Mouse (Mus musculus): ENCODE data around the gene Cd248. TPM values are rescaled to one million over a fixed set of nuclear protein-coding genes. Genes with fewer than 3 reads are reported as not detected.
A peak's percentile ranks its signal among the peaks of the same experiment; 100 is the strongest.

The Cd248 gene
- polyA plus RNA-seq, 1 experiment from 2014 or later, result 69.8 TPM

DNA sequence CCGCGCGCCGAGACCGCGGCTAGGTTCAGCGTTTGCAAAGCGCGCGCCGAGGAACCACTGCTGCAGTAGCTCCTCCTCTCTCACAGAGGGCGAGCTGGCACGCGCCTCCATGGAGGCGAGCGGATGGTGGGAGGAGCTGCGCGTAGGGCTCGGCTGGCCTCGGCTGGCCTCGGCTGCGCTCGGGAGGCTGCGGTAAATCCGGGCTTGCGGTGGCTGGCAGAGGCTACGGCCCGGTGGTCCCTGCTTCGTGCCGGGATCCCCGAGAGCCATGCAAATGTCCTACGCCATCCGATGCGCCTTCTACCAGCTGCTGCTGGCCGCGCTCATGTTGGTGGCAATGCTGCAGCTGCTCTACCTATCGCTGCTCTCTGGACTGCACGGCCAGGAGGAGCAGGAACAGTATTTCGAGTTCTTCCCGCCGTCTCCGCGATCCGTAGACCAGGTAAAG is 29.1 kb upstream of the Cd248 start, which contains the start of the genes B4gat1 and AC124502.3:
TSS of gene B4gat1 (plus strand) at position 118 of the 448 bp plus-strand sequence.
TSS of gene AC124502.3 (plus strand) at position 183 of the 448 bp plus-strand sequence.
- Histone ChIP-seq H3K36me3 (ENCODE audit: control insufficient read depth, insufficient read depth, low read length) (no peaks in the 10 kb centered on the region), H3K4me2 (ENCODE audit: low read depth, low read length) (peak within 1 kb of the TSS; percentile 94), H3K9me3 (replicated peaks; ENCODE audit: control insufficient read depth, low read length) (no peaks in the 10 kb centered on the region), H3K4me3 (replicated peaks; ENCODE audit: low read length) (peak within 1 kb of the TSS; percentile 80), H3K4me1 (ENCODE audit: control insufficient read depth, insufficient read depth, low read length) (peaks cover 28% of the 10 kb centered on the region), H3K27me3 (ENCODE audit: control insufficient read depth, insufficient read depth, low read length) (no peaks in the 10 kb centered on the region), H3K9ac (ENCODE audit: low read length) (peak within 1 kb of the TSS; percentile 95), H3K27ac (ENCODE audit: low read length) (peak within 1 kb of the TSS; percentile 77)
- peak; percentile 92 for ATAC-seq (ENCODE audit: insufficient read depth, low FRiP score)
- WGBS, result under 1% methylated on average over 44 of the region's 44 CpGs

DNA sequence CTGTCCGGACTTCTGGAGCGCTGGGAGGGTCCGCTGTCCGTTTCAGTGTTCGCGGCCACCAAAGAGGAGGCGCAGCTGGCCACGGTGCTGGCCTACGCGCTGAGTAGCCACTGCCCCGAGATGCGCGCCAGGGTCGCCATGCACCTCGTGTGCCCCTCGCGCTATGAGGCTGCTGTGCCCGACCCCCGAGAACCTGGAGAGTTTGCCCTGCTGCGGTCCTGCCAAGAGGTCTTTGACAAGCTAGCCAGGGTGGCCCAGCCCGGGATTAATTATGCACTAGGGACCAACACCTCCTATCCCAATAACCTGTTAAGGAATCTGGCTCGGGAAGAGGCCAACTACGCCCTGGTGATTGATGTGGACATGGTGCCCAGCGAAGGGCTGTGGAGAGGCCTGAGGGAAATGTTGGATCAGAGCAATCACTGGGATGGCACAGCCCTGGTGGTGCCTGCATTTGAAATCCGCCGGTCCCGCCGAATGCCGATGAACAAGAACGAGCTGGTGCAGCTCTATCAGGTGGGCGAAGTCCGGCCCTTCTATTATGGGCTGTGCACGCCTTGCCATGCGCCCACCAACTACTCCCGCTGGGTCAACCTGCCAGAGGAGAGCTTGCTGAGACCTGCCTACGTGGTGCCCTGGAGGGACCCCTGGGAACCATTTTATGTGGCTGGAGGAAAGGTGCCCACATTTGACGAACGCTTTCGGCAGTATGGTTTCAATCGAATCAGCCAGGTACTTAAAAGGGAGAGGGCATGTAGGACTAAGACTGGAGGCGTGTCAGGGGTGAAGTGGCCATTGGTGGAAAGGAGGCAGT is 28.4 kb upstream of the Cd248 start:
- Histone ChIP-seq H3K9ac (ENCODE audit: low read length) (peak overlapping the region; percentile 95), H3K4me2 (ENCODE audit: low read depth, low read length) (peak overlapping the region; percentile 94), H3K4me3 (replicated peaks; ENCODE audit: low read length) (peak overlapping the region; percentile 80), H3K27me3 (ENCODE audit: control insufficient read depth, insufficient read depth, low read length) (no peaks in the 10 kb centered on the region), H3K27ac (ENCODE audit: low read length) (peak overlapping the region; percentile 68; the same call in 1 of the 2 replicates), H3K9me3 (replicated peaks; ENCODE audit: control insufficient read depth, low read length) (no peaks in the 10 kb centered on the region), H3K36me3 (ENCODE audit: control insufficient read depth, insufficient read depth, low read length) (no peaks in the 10 kb centered on the region), H3K4me1 (ENCODE audit: control insufficient read depth, insufficient read depth, low read length) (peaks cover 28% of the 10 kb centered on the region)
- WGBS, result 11% methylated on average over 41 of the region's 41 CpGs
- peak; percentile 22; the same call in 1 of the 2 replicates for ATAC-seq (ENCODE audit: insufficient read depth, low FRiP score)

DNA sequence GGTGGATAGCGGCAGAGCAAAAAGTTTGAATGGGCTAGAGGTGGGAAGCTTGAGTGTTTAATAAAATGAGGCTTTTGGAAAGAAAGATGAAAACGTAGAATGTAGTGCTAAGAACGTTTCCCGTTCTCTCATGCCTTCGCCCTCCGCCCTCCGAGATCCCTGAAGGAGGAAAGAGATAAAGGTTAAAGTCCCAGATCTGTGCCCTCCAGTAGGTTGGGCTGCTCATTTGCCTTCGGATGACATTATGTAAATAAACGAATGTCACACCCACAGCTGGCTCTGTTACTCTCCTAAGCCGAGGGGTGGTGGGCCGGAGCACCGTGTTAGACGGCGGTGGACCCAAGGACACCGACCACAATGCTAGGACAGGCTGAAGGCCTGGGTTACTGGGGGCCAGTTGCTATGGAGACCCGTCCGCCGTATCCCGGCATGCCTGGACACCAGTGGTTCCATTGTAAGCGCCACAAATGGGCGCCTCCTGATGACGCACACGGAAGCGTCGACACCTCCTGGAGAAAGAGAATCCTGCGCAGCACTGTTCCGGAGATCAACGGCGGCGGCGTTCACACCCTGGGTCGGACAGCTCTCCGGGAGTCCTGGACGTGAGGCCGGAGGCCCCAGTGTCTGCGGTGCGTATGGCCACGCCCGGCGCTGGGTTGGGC is 26.9 kb upstream of the Cd248 start, which contains the start of gene Brms1:
TSS of gene Brms1 (plus strand) at position 493 of the 662 bp plus-strand sequence.
- Histone ChIP-seq H3K4me3 (replicated peaks; ENCODE audit: low read length) (peak within 1 kb of the TSS; percentile 80), H3K27ac (ENCODE audit: low read length) (peak within 1 kb of the TSS; percentile 79), H3K4me1 (ENCODE audit: control insufficient read depth, insufficient read depth, low read length) (peaks cover 28% of the 10 kb centered on the region), H3K9ac (ENCODE audit: low read length) (peak within 1 kb of the TSS; percentile 86), H3K4me2 (ENCODE audit: low read depth, low read length) (peak within 1 kb of the TSS; percentile 94), H3K9me3 (replicated peaks; ENCODE audit: control insufficient read depth, low read length) (no peaks in the 10 kb centered on the region), H3K36me3 (ENCODE audit: control insufficient read depth, insufficient read depth, low read length) (no peaks in the 10 kb centered on the region), H3K27me3 (ENCODE audit: control insufficient read depth, insufficient read depth, low read length) (no peaks in the 10 kb centered on the region)
- WGBS, result 3% methylated on average over 40 of the region's 40 CpGs
- ATAC-seq (ENCODE audit: insufficient read depth, low FRiP score), result peak; percentile 76; the same call in 1 of the 2 replicates

DNA sequence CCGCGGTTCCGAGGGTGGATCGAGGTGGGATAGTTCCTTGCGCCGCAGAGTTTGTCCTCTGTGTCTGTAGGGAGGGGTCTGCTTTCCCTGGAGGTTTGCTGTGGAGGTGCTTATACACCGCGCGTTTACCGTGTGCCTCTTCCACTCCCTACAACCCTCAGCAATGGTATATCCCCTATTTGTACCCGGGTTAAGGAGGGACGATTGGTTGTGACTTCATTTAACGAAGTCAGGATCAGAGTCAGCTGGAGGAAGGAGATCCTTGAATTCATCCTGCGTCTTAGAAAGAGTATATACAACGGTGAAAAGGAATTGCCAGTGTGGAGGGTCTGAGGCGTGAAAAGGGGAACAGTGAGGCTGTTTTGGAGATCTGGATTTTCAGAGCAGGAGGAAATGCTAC is 26.3 kb upstream of the Cd248 start:
- ATAC-seq (ENCODE audit: insufficient read depth, low FRiP score), result no peak
- Histone ChIP-seq H3K27ac (ENCODE audit: low read length) (peak overlapping the region; percentile 79), H3K9ac (ENCODE audit: low read length) (peak overlapping the region; percentile 86), H3K4me1 (ENCODE audit: control insufficient read depth, insufficient read depth, low read length) (peaks cover 28% of the 10 kb centered on the region), H3K36me3 (ENCODE audit: control insufficient read depth, insufficient read depth, low read length) (no peaks in the 10 kb centered on the region), H3K4me2 (ENCODE audit: low read depth, low read length) (peak overlapping the region; percentile 94), H3K9me3 (replicated peaks; ENCODE audit: control insufficient read depth, low read length) (no peaks in the 10 kb centered on the region), H3K27me3 (ENCODE audit: control insufficient read depth, insufficient read depth, low read length) (no peaks in the 10 kb centered on the region), H3K4me3 (replicated peaks; ENCODE audit: low read length) (peak overlapping the region; percentile 80)
- 2% methylated on average over 16 of the region's 16 CpGs for WGBS

DNA sequence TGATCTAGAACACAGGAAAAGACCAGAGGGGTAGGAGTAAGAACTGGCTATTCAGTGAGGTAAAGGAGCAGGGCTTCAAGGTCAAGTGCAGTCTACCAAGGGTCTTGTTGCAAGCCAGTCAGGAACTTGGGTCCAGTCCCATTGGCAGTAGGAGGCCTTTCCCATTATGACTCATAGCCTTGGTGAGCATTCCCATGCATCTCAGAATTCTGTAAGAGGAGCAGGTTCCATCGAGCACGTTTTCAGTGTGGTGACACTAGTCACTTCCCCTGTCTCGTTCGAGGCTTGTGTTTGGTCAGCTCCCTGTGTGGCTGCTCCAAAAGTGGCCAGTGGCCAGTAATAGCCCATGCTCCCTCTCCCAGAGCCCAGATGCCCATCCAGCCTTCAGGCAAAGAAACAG is 22.3 kb upstream of the Cd248 start:
- Histone ChIP-seq H3K4me1 (ENCODE audit: control insufficient read depth, insufficient read depth, low read length) (peaks cover 21% of the 10 kb centered on the region), H3K9ac (ENCODE audit: low read length) (no peak overlapping the region), H3K4me3 (replicated peaks; ENCODE audit: low read length) (no peak overlapping the region), H3K36me3 (ENCODE audit: control insufficient read depth, insufficient read depth, low read length) (0 out of 2 replicates have a peak, but pooled peaks cover 3% of the 10 kb centered on the region), H3K9me3 (replicated peaks; ENCODE audit: control insufficient read depth, low read length) (no peaks in the 10 kb centered on the region), H3K27ac (ENCODE audit: low read length) (no peak overlapping the region), H3K4me2 (ENCODE audit: low read depth, low read length) (no peak overlapping the region), H3K27me3 (ENCODE audit: control insufficient read depth, insufficient read depth, low read length) (no peaks in the 10 kb centered on the region)
- no peak for ATAC-seq (ENCODE audit: insufficient read depth, low FRiP score)
- 76% methylated on average over 4 of the region's 4 CpGs for whole genome bisulfite sequencing

DNA sequence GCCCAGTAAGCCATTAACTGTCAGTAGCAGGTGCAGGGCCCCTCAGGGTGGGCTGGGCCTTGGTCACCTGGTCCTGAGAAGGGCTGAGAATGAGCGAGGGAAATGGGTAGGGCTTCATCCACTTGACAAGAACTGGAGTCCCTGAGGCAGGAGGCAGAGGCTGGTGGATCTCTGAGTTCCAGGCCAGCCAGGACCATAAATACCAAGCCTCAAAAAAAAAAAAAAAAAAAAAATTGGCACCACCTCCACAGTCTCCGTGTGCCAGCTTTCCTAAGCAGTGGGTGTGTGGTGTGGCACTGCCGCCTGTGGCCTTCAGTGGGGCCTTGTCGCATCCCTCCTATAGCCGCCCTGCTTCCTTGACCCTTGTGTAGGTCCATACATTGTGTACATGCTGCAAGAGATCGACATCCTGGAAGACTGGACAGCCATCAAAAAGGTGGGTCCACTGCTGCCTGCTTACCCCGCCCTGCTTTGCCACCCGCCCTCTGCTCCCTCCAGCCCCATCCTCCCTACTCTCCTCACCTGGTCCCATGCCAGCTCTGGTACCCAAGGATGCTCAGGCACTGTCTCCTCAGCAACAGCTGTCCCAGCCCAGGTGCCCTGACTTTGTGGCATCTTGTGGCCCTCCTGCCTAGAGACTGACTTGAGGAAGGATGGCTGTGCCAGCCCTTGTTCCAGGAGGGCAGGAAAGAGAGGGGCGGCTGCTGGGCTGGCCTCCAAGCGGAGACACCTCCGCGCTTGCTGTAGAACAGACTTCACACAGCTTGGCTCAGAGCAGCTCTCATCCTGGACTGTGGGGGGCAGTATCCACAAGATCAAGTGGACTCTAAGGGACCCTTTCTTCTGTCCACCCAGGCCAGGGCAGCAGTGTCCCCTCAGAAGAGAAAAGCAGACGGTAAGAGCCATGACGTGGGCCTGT is 19.5 kb upstream of the Cd248 start:
- Histone ChIP-seq H3K4me3 (replicated peaks; ENCODE audit: low read length) (no peak overlapping the region), H3K27ac (ENCODE audit: low read length) (no peak overlapping the region), H3K4me2 (ENCODE audit: low read depth, low read length) (no peak overlapping the region), H3K36me3 (ENCODE audit: control insufficient read depth, insufficient read depth, low read length) (0 out of 2 replicates have a peak, but pooled peaks cover 3% of the 10 kb centered on the region), H3K4me1 (ENCODE audit: control insufficient read depth, insufficient read depth, low read length) (peaks cover 19% of the 10 kb centered on the region), H3K9me3 (replicated peaks; ENCODE audit: control insufficient read depth, low read length) (no peaks in the 10 kb centered on the region), H3K27me3 (ENCODE audit: control insufficient read depth, insufficient read depth, low read length) (peaks cover 10% of the 10 kb centered on the region), H3K9ac (ENCODE audit: low read length) (no peak overlapping the region)
- 83% methylated on average over 14 of the region's 14 CpGs for WGBS
- no peak for ATAC-seq (ENCODE audit: insufficient read depth, low FRiP score)

DNA sequence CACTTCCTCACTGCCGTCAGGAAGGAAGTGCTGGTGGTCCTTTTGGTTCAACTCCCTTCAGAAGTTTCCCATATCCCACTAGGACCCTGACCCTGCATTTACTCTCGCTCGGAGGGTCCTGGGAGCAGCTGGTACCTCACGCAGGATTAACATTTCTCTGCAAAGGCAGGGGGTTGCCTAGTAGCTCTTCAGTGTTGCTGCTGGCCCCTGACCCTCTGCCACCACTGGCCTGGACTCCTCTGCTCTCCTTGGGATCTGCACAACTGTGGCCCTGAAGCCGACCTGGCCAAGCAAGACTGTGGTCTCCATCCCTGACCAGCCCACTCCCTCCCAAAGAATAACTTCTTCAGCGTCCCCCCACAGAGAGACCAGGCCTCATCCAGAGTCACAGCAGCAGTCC is 18.6 kb upstream of the Cd248 start:
- no peak overlapping the region for H3K4me2 ChIP-seq (ENCODE audit: low read depth, low read length)

DNA sequence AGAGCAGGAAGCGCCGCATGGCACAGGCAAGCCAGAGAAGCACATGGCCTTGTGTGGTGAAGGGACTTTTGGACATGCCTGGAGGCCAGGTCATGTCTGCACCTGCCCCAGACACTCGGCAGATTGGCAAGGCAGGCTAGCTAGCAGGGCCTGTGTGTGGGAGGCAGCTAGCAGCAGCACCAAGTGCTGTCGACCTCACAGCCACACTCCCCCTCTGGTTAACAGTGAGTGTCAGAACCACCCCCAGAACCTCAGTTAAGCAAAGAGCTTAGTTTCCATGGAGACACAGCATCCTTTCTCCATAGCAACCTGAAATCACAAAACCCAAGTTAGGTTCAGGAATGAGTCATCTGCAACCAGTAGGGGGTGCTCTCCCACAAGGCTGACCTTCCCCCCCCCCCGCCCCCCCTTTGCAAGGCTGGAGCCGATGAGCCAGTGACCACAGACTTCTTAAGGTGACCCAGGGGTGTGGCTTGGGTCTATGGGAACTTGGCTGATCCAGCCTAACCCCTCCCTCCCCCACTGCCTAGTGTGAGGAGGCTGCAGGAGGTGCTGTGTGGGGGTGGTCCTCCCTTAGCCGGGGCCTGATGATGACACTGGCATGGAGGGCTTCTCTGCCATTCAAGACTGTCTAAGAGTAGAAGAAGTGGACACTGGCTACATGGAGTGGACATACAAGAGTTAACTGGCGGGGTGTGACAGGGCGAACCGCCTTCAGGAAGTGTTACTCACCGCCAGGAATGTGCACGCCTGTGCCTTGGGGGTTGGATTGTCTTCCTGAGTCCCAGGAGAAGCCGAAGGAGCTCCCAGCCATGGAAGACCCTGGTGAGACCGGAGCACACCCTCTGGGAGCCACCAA is 17.6 kb upstream of the Cd248 start, which contains the start of gene Rin1:
TSS of gene Rin1 (plus strand) at position 435 of the 859 bp plus-strand sequence.
- 18% methylated on average over 14 of the region's 14 CpGs for WGBS
- H3K4me2 ChIP-seq (ENCODE audit: low read depth, low read length), result peak within 1 kb of the TSS; percentile 58
- peaks cover 10% of the 10 kb centered on the region for H3K27me3 ChIP-seq (ENCODE audit: control insufficient read depth, insufficient read depth, low read length)
- H3K9ac ChIP-seq (ENCODE audit: low read length), result peak within 1 kb of the TSS; percentile 64
- H3K4me1 ChIP-seq (ENCODE audit: control insufficient read depth, insufficient read depth, low read length), result peaks cover 19% of the 10 kb centered on the region
- peak within 1 kb of the TSS; percentile 45 for H3K4me3 ChIP-seq (replicated peaks; ENCODE audit: low read length)
- ATAC-seq (ENCODE audit: insufficient read depth, low FRiP score), result peak; percentile 70; the same call in 1 of the 2 replicates
- no peaks in the 10 kb centered on the region for H3K9me3 ChIP-seq (replicated peaks; ENCODE audit: control insufficient read depth, low read length)
- peak within 1 kb of the TSS; percentile 71 for H3K27ac ChIP-seq (ENCODE audit: low read length)
- H3K36me3 ChIP-seq (ENCODE audit: control insufficient read depth, insufficient read depth, low read length), result 0 out of 2 replicates have a peak, but pooled peaks cover 3% of the 10 kb centered on the region

More for the DNA sequence above, 18.6 kb upstream of the Cd248 start:
- H3K27me3 ChIP-seq (ENCODE audit: control insufficient read depth, insufficient read depth, low read length), result peaks cover 10% of the 10 kb centered on the region
- 0 out of 2 replicates have a peak, but pooled peaks cover 3% of the 10 kb centered on the region for H3K36me3 ChIP-seq (ENCODE audit: control insufficient read depth, insufficient read depth, low read length)
- H3K9me3 ChIP-seq (replicated peaks; ENCODE audit: control insufficient read depth, low read length), result no peaks in the 10 kb centered on the region
- no peak for ATAC-seq (ENCODE audit: insufficient read depth, low FRiP score)
- peaks cover 19% of the 10 kb centered on the region for H3K4me1 ChIP-seq (ENCODE audit: control insufficient read depth, insufficient read depth, low read length)
- WGBS, result 76% methylated on average over 6 of the region's 6 CpGs
- no peak overlapping the region; the same call in 1 of the 2 replicates for H3K9ac ChIP-seq (ENCODE audit: low read length)
- H3K27ac ChIP-seq (ENCODE audit: low read length), result no peak overlapping the region
- H3K4me3 ChIP-seq (replicated peaks; ENCODE audit: low read length), result no peak overlapping the region

Data from stomach, embryonic 16.5 days (tissue).